Mouse (Mus musculus): ENCODE measurements at regions not wholly inside any gene's neighbourhood (a gene's known extent, or its start where the extent isn't known, plus 50 kb on each side); places are given as distances from the start of the nearest gene placed in this dataset.

- no peak for ATAC-seq
- WGBS (ENCODE audit: insufficient replicate concordance) = 75% methylated on average over 3 of the region's 3 CpGs
Measured at GRCm38 (mm10) chr7:129689464-129689863, 97.8 kb downstream of the Wdr11 start.

GRCm38 (mm10) chr7:129690868-129691267 is 99.2 kb downstream of the Wdr11 start:
- 40% methylated on average over 6 of the region's 6 CpGs for WGBS (ENCODE audit: insufficient replicate concordance)
- no peak for ATAC-seq
- Histone ChIP-seq H3K9ac (no peak overlapping the region), H3K4me1 (no peaks in the 10 kb centered on the region), H3K27me3 (replicated peaks) (no peaks in the 10 kb centered on the region), H3K27ac (no peak overlapping the region), H3K9me3 (replicated peaks) (no peaks in the 10 kb centered on the region), H3K36me3 (no peaks in the 10 kb centered on the region), H3K4me3 (no peak overlapping the region), H3K4me2 (no peak overlapping the region)

More at GRCm38 (mm10) chr7:129689464-129689863, 97.8 kb downstream of the Wdr11 start:
- Histone ChIP-seq H3K27me3 (replicated peaks) (no peaks in the 10 kb centered on the region), H3K4me3 (no peak overlapping the region), H3K9ac (no peak overlapping the region), H3K4me2 (no peak overlapping the region), H3K27ac (no peak overlapping the region), H3K4me1 (no peaks in the 10 kb centered on the region), H3K9me3 (replicated peaks) (no peaks in the 10 kb centered on the region), H3K36me3 (no peaks in the 10 kb centered on the region)

- 27% methylated on average over 3 of the region's 3 CpGs for whole genome bisulfite sequencing (ENCODE audit: insufficient replicate concordance)
- Histone ChIP-seq H3K4me3 (no peak overlapping the region), H3K36me3 (no peaks in the 10 kb centered on the region), H3K27me3 (replicated peaks) (no peaks in the 10 kb centered on the region), H3K4me2 (no peak overlapping the region), H3K4me1 (no peaks in the 10 kb centered on the region), H3K27ac (no peak overlapping the region), H3K9me3 (replicated peaks) (no peaks in the 10 kb centered on the region), H3K9ac (no peak overlapping the region)
- no peak for ATAC-seq
Measured at GRCm38 (mm10) chr7:129691619-129692071, 100.0 kb downstream of the Wdr11 start.

- Histone ChIP-seq H3K27ac (no peak overlapping the region), H3K9ac (no peak overlapping the region), H3K4me3 (no peak overlapping the region), H3K4me1 (no peaks in the 10 kb centered on the region), H3K27me3 (replicated peaks) (no peaks in the 10 kb centered on the region), H3K36me3 (no peaks in the 10 kb centered on the region), H3K9me3 (replicated peaks) (no peaks in the 10 kb centered on the region), H3K4me2 (no peak overlapping the region)
- no peak for ATAC-seq
- 55% methylated on average over 9 of the region's 9 CpGs for WGBS (ENCODE audit: insufficient replicate concordance)
Measured at GRCm38 (mm10) chr7:129693635-129694034, 102.0 kb downstream of the Wdr11 start.

- no peak overlapping the region for H3K27ac ChIP-seq
- H3K36me3 ChIP-seq = no peaks in the 10 kb centered on the region
- H3K27me3 ChIP-seq (replicated peaks) = no peaks in the 10 kb centered on the region
- H3K4me1 ChIP-seq = no peaks in the 10 kb centered on the region
- no peak overlapping the region for H3K4me2 ChIP-seq
- no peaks in the 10 kb centered on the region for H3K9me3 ChIP-seq (replicated peaks)
- H3K9ac ChIP-seq = no peak overlapping the region
- no peak for ATAC-seq
- H3K4me3 ChIP-seq = no peak overlapping the region
Measured at GRCm38 (mm10) chr7:129694168-129694567, 102.5 kb downstream of the Wdr11 start.

GRCm38 (mm10) chr7:129699931-129700570 is 108.4 kb downstream of the Wdr11 start:
- Histone ChIP-seq H3K4me1 (no peaks in the 10 kb centered on the region), H3K27me3 (replicated peaks) (no peaks in the 10 kb centered on the region), H3K4me2 (no peak overlapping the region), H3K36me3 (no peaks in the 10 kb centered on the region), H3K4me3 (no peak overlapping the region), H3K9me3 (replicated peaks) (no peaks in the 10 kb centered on the region), H3K27ac (no peak overlapping the region), H3K9ac (no peak overlapping the region)
- no peak for ATAC-seq
- WGBS (ENCODE audit: insufficient replicate concordance) = 67% methylated on average over 5 of the region's 5 CpGs

GRCm38 (mm10) chr7:129727559-129727958 is 135.9 kb downstream of the Wdr11 start:
- Histone ChIP-seq H3K4me1 (no peaks in the 10 kb centered on the region), H3K4me3 (no peak overlapping the region), H3K27me3 (replicated peaks) (no peaks in the 10 kb centered on the region), H3K36me3 (no peaks in the 10 kb centered on the region), H3K27ac (no peak overlapping the region), H3K9ac (no peak overlapping the region), H3K4me2 (no peak overlapping the region), H3K9me3 (replicated peaks) (no peaks in the 10 kb centered on the region)
- no peak for ATAC-seq
- WGBS (ENCODE audit: insufficient replicate concordance) = 71% methylated on average over 6 of the region's 6 CpGs

- WGBS (ENCODE audit: insufficient replicate concordance) = 68% methylated on average over 11 of the region's 11 CpGs
- H3K4me1 ChIP-seq = no peaks in the 10 kb centered on the region
- ATAC-seq = no peak
- no peak overlapping the region for H3K27ac ChIP-seq
- H3K4me2 ChIP-seq = no peak overlapping the region
- no peak overlapping the region for H3K9ac ChIP-seq
- H3K36me3 ChIP-seq = no peaks in the 10 kb centered on the region
- H3K4me3 ChIP-seq = no peak overlapping the region
- 0 out of 2 replicates have a peak, but pooled peaks cover 4% of the 10 kb centered on the region for H3K9me3 ChIP-seq (replicated peaks)
- no peaks in the 10 kb centered on the region for H3K27me3 ChIP-seq (replicated peaks)
Measured at GRCm38 (mm10) chr7:129729709-129730238, 138.1 kb downstream of the Wdr11 start.

GRCm38 (mm10) chr7:129730785-129731352 is 139.2 kb downstream of the Wdr11 start:
- WGBS (ENCODE audit: insufficient replicate concordance) = 48% methylated on average over 7 of the region's 7 CpGs
- no peak overlapping the region for H3K9ac ChIP-seq
- no peaks in the 10 kb centered on the region for H3K36me3 ChIP-seq
- ATAC-seq = no peak
- H3K27ac ChIP-seq = no peak overlapping the region
- H3K4me3 ChIP-seq = no peak overlapping the region
- H3K4me1 ChIP-seq = no peaks in the 10 kb centered on the region
- H3K9me3 ChIP-seq (replicated peaks) = 0 out of 2 replicates have a peak, but pooled peaks cover 4% of the 10 kb centered on the region
- H3K27me3 ChIP-seq (replicated peaks) = no peaks in the 10 kb centered on the region
- H3K4me2 ChIP-seq = no peak overlapping the region

GRCm38 (mm10) chr7:129742657-129743056 is 151.0 kb downstream of the Wdr11 start:
- H3K9ac ChIP-seq = no peak overlapping the region
- no peaks in the 10 kb centered on the region for H3K36me3 ChIP-seq
- H3K4me3 ChIP-seq = no peak overlapping the region
- H3K4me2 ChIP-seq = no peak overlapping the region
- H3K27me3 ChIP-seq (replicated peaks) = no peaks in the 10 kb centered on the region
- no peak overlapping the region for H3K27ac ChIP-seq
- ATAC-seq = no peak
- H3K9me3 ChIP-seq (replicated peaks) = no peaks in the 10 kb centered on the region
- WGBS (ENCODE audit: insufficient replicate concordance) = 64% methylated on average over 4 of the region's 4 CpGs
- no peaks in the 10 kb centered on the region for H3K4me1 ChIP-seq

- ATAC-seq = no peak
- no peaks in the 10 kb centered on the region for H3K9me3 ChIP-seq (replicated peaks)
- H3K4me3 ChIP-seq = no peak overlapping the region
- H3K4me2 ChIP-seq = no peak overlapping the region
- 59% methylated on average over 16 of the region's 16 CpGs for WGBS (ENCODE audit: insufficient replicate concordance)
- no peaks in the 10 kb centered on the region for H3K4me1 ChIP-seq
- H3K9ac ChIP-seq = no peak overlapping the region
- no peak overlapping the region for H3K27ac ChIP-seq
- H3K27me3 ChIP-seq (replicated peaks) = no peaks in the 10 kb centered on the region
- H3K36me3 ChIP-seq = no peaks in the 10 kb centered on the region
Measured at GRCm38 (mm10) chr7:129743955-129744666, 152.4 kb downstream of the Wdr11 start.

- Histone ChIP-seq H3K9me3 (replicated peaks) (no peaks in the 10 kb centered on the region), H3K36me3 (no peaks in the 10 kb centered on the region), H3K4me3 (no peak overlapping the region), H3K4me2 (no peak overlapping the region), H3K4me1 (no peaks in the 10 kb centered on the region), H3K27ac (no peak overlapping the region), H3K27me3 (replicated peaks) (no peaks in the 10 kb centered on the region), H3K9ac (no peak overlapping the region)
- ATAC-seq = no peak
- WGBS (ENCODE audit: insufficient replicate concordance) = 56% methylated on average over 5 of the region's 5 CpGs
Measured at GRCm38 (mm10) chr7:129746639-129747038, 155.0 kb downstream of the Wdr11 start.
